Mouse (Mus musculus): ENCODE data around the gene Stn1. TPM values are rescaled to one million over a fixed set of nuclear protein-coding genes. Genes with fewer than 3 reads are reported as not detected.

Stn1 gene
- polyA plus RNA-seq, 1 experiment from 2014 or later = 34.2 TPM

DNA sequence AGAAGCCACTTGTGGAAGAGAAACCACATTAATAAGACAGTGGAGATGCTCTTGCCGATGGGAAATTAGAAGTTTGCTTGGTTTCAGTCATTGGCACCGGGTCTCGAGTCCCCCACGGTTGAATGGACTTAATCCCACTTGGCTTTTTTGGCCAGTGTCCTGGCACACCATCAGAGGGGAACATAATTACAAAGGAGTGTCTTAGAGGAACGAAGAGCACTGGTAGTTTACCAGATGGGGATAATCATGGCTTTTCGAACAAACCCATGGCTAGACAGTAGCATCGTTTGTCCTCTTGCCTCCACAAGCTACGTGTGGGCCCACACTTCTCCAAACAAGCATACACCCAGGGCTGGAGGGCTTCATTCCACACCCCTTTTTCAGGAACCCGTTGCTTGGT is 40.0 kb downstream of the Stn1 start:
- Histone ChIP-seq H3K4me1 (replicated peaks) (peaks cover 29% of the 10 kb centered on the region), H3K4me2 (no peak overlapping the region), H3K27me3 (replicated peaks) (no peaks in the 10 kb centered on the region), H3K9me3 (replicated peaks) (peaks cover 2% of the 10 kb centered on the region; the same call in 1 of the 2 replicates), H3K27ac (ENCODE audit: poor library complexity, severe bottlenecking) (no peak overlapping the region), H3K9ac (no peak overlapping the region), H3K36me3 (peaks cover 4% of the 10 kb centered on the region; the same call in 1 of the 2 replicates), H3K4me3 (no peak overlapping the region)
- ATAC-seq (ENCODE audit: insufficient number of reproducible peaks, low FRiP score) = no peak
- WGBS = 88% methylated on average over 9 of the region's 9 CpGs

DNA sequence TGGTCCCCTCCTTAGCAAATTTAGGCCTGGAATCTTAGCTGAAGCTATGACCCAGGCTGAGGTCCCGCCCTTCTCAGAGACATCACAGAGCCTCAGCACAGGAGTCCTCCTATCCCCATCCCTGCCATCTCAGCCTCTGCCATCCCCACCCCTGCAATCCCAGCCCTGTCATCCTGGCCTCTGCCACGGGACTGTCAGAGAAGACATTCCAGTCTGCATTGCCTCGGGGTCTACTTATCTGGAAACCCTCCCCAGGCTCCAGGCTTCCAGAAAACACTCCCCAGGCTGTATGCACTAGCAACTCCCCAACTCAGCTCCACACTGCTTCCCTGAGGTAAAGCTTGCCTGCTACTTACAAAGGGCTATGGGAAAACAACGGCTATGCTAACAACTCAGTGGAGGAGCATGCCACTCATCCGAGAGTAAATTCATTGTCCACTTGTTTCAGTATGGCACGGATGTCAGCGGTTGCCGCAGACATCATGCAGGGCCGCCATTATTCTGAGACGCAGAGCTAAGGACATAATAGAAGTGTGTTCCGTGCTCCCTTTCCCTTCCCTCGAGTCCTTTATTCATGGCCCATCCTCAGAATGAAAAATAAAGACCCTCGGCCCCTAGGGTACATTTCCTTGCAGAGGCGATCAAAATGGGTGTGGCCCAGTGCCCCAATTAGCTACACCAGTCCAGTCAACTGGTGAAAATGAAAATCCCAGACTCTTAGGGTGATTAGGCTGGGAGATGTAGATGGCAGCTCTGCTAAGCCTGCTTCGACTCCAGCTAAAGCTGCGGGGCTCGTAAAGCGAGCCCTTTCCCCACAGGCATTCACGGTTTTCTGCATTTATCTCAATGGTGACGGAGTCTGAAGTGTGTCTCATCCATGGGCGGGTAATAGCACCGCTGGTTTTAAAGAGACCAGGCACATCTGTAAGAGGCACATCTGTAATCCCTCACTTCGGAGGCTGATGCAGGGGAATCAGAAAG is 44.0 kb downstream of the Stn1 start:
- no peak; the same call in 1 of the 2 replicates for ATAC-seq (ENCODE audit: insufficient number of reproducible peaks, low FRiP score)
- WGBS = 65% methylated on average over 23 of the region's 23 CpGs

GRCm38 (mm10) chr19:47492422-47492821 is 44.9 kb downstream of the Stn1 start:
- H3K27me3 ChIP-seq (replicated peaks) = no peaks in the 10 kb centered on the region
- H3K4me2 ChIP-seq = no peak overlapping the region
- no peak for ATAC-seq (ENCODE audit: insufficient number of reproducible peaks, low FRiP score)
- H3K9me3 ChIP-seq (replicated peaks) = peaks cover 2% of the 10 kb centered on the region; the same call in 1 of the 2 replicates
- no peaks in the 10 kb centered on the region for H3K36me3 ChIP-seq
- 90% methylated on average over 6 of the region's 6 CpGs for WGBS
- no peak overlapping the region for H3K4me3 ChIP-seq
- no peak overlapping the region for H3K9ac ChIP-seq
- peaks cover 23% of the 10 kb centered on the region for H3K4me1 ChIP-seq (replicated peaks)
- H3K27ac ChIP-seq (ENCODE audit: poor library complexity, severe bottlenecking) = no peak overlapping the region

More for the DNA sequence above, 44.0 kb downstream of the Stn1 start:
- H3K4me3 ChIP-seq = no peak overlapping the region
- no peak overlapping the region for H3K27ac ChIP-seq (ENCODE audit: poor library complexity, severe bottlenecking)
- peaks cover 2% of the 10 kb centered on the region; the same call in 1 of the 2 replicates for H3K9me3 ChIP-seq (replicated peaks)
- H3K36me3 ChIP-seq = no peaks in the 10 kb centered on the region
- H3K27me3 ChIP-seq (replicated peaks) = no peaks in the 10 kb centered on the region
- peaks cover 23% of the 10 kb centered on the region for H3K4me1 ChIP-seq (replicated peaks)
- no peak overlapping the region for H3K9ac ChIP-seq
- no peak overlapping the region for H3K4me2 ChIP-seq

- H3K4me1 ChIP-seq (replicated peaks) = peaks cover 25% of the 10 kb centered on the region
- no peak overlapping the region for H3K4me3 ChIP-seq
- peaks cover 2% of the 10 kb centered on the region; the same call in 1 of the 2 replicates for H3K9me3 ChIP-seq (replicated peaks)
- WGBS = 55% methylated on average over 2 of the region's 2 CpGs
- no peak overlapping the region for H3K27ac ChIP-seq (ENCODE audit: poor library complexity, severe bottlenecking)
- no peak overlapping the region for H3K9ac ChIP-seq
- no peaks in the 10 kb centered on the region for H3K27me3 ChIP-seq (replicated peaks)
- H3K36me3 ChIP-seq = no peaks in the 10 kb centered on the region
- H3K4me2 ChIP-seq = no peak overlapping the region
- ATAC-seq (ENCODE audit: insufficient number of reproducible peaks, low FRiP score) = 0 out of 2 replicates have a peak, but pooled peaks have one; percentile 20
Measured at GRCm38 (mm10) chr19:47491853-47492252, 45.5 kb downstream of the Stn1 start.

GRCm38 (mm10) chr19:47489233-47489632 is 48.1 kb downstream of the Stn1 start:
- ATAC-seq (ENCODE audit: insufficient number of reproducible peaks, low FRiP score) = no peak
- WGBS = 77% methylated on average over 3 of the region's 3 CpGs
- peaks cover 47% of the 10 kb centered on the region for H3K4me1 ChIP-seq (replicated peaks)

DNA sequence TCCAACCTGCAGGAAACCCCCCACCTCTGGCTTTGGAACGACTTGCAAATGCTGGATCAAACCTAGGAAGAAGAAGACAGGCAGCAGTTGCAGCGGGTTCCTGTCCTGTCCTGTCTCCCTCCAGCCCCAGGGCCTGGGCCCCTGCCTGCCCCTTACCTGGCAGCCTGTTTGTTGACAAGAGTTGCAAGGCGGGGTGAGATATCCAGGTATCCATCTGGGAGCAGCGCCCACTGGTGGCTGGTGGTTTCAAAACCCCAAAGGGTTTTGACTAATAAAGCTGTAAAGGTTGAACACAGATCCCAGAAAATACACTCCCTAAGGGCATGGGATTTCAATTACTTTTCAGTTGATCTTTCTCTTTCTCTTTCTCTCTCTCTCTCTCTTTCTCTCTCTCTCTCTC is 49.1 kb downstream of the Stn1 start:
- ATAC-seq (ENCODE audit: insufficient number of reproducible peaks, low FRiP score) = no peak
- H3K27ac ChIP-seq (ENCODE audit: poor library complexity, severe bottlenecking) = no peak overlapping the region
- 37% methylated on average over 4 of the region's 4 CpGs for WGBS
- no peak overlapping the region for H3K4me3 ChIP-seq
- H3K9me3 ChIP-seq (replicated peaks) = peaks cover 2% of the 10 kb centered on the region; the same call in 1 of the 2 replicates
- no peak overlapping the region for H3K9ac ChIP-seq
- H3K4me2 ChIP-seq = no peak overlapping the region
- H3K4me1 ChIP-seq (replicated peaks) = peaks cover 45% of the 10 kb centered on the region
- H3K36me3 ChIP-seq = no peaks in the 10 kb centered on the region
- H3K27me3 ChIP-seq (replicated peaks) = no peaks in the 10 kb centered on the region

More at GRCm38 (mm10) chr19:47489233-47489632, 48.1 kb downstream of the Stn1 start:
- H3K27me3 ChIP-seq (replicated peaks) = no peaks in the 10 kb centered on the region
- H3K9ac ChIP-seq = no peak overlapping the region
- no peak overlapping the region for H3K4me3 ChIP-seq
- peaks cover 2% of the 10 kb centered on the region; the same call in 1 of the 2 replicates for H3K9me3 ChIP-seq (replicated peaks)
- no peak overlapping the region for H3K27ac ChIP-seq (ENCODE audit: poor library complexity, severe bottlenecking)
- no peaks in the 10 kb centered on the region for H3K36me3 ChIP-seq
- H3K4me2 ChIP-seq = no peak overlapping the region

DNA sequence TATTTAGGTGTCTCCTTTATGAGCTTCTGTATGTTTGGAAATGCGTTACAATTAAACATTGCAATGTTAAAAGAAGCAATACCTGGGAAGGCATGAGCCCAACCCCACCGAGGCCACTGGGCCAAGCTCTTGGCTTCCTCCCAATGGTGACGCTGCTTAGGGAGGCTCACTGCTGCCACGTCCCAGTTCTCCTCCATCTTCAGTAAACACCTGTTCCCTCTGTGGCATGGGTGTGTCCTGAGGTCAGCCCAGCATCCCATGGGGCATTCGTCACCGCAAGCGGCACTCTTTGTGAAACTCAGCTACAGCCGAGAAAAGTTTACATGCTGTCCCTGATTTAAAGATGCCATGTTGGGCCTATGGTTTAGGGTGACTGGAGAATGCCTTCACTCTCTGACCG is 49.7 kb downstream of the Stn1 start:
- Histone ChIP-seq H3K27ac (ENCODE audit: poor library complexity, severe bottlenecking) (no peak overlapping the region), H3K9me3 (replicated peaks) (peaks cover 2% of the 10 kb centered on the region; the same call in 1 of the 2 replicates), H3K4me1 (replicated peaks) (peaks cover 38% of the 10 kb centered on the region), H3K36me3 (no peaks in the 10 kb centered on the region), H3K9ac (no peak overlapping the region), H3K4me2 (no peak overlapping the region), H3K4me3 (no peak overlapping the region), H3K27me3 (replicated peaks) (no peaks in the 10 kb centered on the region)
- 84% methylated on average over 9 of the region's 9 CpGs for WGBS
- no peak for ATAC-seq (ENCODE audit: insufficient number of reproducible peaks, low FRiP score)

- Histone ChIP-seq H3K4me3 (peak overlapping the region; percentile 8; the same call in 1 of the 2 replicates), H3K27ac (ENCODE audit: poor library complexity, severe bottlenecking) (peak overlapping the region; percentile 97), H3K36me3 (no peaks in the 10 kb centered on the region), H3K9me3 (replicated peaks) (peaks cover 11% of the 10 kb centered on the region), H3K4me2 (peak overlapping the region; percentile 59), H3K9ac (peak overlapping the region; percentile 53), H3K4me1 (replicated peaks) (peaks cover 27% of the 10 kb centered on the region), H3K27me3 (replicated peaks) (no peaks in the 10 kb centered on the region)
- peak; percentile 75 for ATAC-seq (ENCODE audit: insufficient number of reproducible peaks, low FRiP score)
- 17% methylated on average over 9 of the region's 9 CpGs for WGBS
Measured at GRCm38 (mm10) chr19:47485997-47486566, 51.2 kb downstream of the Stn1 start.

DNA sequence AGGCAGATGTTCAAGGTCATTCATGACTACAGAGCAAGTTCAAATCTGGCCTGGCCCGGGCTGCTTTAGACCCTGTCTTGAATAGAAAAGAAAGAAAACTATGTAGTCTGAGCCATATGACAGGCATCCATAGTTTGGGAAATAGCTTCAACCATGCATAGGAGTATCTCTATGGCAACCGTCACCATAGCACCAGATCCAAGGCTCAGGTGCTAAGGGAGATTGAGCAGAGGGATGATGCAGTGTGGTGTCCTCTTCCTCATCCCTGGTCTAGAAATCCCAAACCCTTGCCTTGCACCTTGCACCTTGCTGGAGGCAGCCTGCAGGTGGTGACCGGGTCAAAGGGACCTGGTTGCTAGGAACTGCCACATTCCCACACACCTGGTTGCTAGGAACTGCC is 53.2 kb downstream of the Stn1 start:
- H3K36me3 ChIP-seq = no peaks in the 10 kb centered on the region
- H3K9ac ChIP-seq = no peak overlapping the region
- H3K27me3 ChIP-seq (replicated peaks) = no peaks in the 10 kb centered on the region
- ATAC-seq (ENCODE audit: insufficient number of reproducible peaks, low FRiP score) = no peak
- 89% methylated on average over 3 of the region's 3 CpGs for WGBS
- H3K4me3 ChIP-seq = no peak overlapping the region
- H3K4me2 ChIP-seq = no peak overlapping the region
- peaks cover 27% of the 10 kb centered on the region for H3K4me1 ChIP-seq (replicated peaks)
- H3K27ac ChIP-seq (ENCODE audit: poor library complexity, severe bottlenecking) = peak overlapping the region; percentile 53; the same call in 1 of the 2 replicates
- H3K9me3 ChIP-seq (replicated peaks) = peaks cover 9% of the 10 kb centered on the region

DNA sequence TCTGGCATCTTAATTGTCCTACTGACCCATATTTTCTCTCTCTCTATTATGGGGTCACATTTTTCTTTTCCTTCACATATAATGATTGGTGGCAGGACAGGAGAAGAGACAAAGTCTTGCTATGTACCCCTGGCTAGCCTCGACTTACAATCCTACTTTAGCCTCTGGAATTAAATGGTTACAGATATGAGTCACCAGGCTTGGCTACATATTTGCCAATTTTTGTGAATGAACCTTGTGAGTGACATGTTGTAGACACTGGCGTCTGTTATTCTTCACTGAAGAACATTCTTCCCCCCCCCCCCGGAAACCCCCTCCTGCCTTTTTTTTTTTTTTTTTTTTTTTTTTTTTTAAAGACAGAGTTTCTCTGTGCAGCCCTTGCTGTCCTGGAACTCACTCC is 54.0 kb downstream of the Stn1 start:
- no peaks in the 10 kb centered on the region for H3K36me3 ChIP-seq
- WGBS = 59% methylated on average over 3 of the region's 3 CpGs
- no peaks in the 10 kb centered on the region for H3K27me3 ChIP-seq (replicated peaks)
- H3K4me1 ChIP-seq (replicated peaks) = peaks cover 27% of the 10 kb centered on the region
- H3K4me2 ChIP-seq = no peak overlapping the region
- H3K9me3 ChIP-seq (replicated peaks) = peaks cover 9% of the 10 kb centered on the region
- no peak for ATAC-seq (ENCODE audit: insufficient number of reproducible peaks, low FRiP score)
- no peak overlapping the region for H3K27ac ChIP-seq (ENCODE audit: poor library complexity, severe bottlenecking)
- H3K4me3 ChIP-seq = no peak overlapping the region
- H3K9ac ChIP-seq = no peak overlapping the region

- Histone ChIP-seq H3K4me3 (no peak overlapping the region), H3K27ac (ENCODE audit: poor library complexity, severe bottlenecking) (no peak overlapping the region), H3K4me2 (no peak overlapping the region), H3K9me3 (replicated peaks) (no peaks in the 10 kb centered on the region), H3K4me1 (replicated peaks) (peaks cover 17% of the 10 kb centered on the region), H3K9ac (no peak overlapping the region), H3K36me3 (no peaks in the 10 kb centered on the region), H3K27me3 (replicated peaks) (no peaks in the 10 kb centered on the region)
- WGBS = 86% methylated on average over 3 of the region's 3 CpGs
- ATAC-seq (ENCODE audit: insufficient number of reproducible peaks, low FRiP score) = no peak
Measured at GRCm38 (mm10) chr19:47473453-47473852, 63.9 kb downstream of the Stn1 start.
